Mouse (Mus musculus) forebrain, embryonic 10.5 days (tissue): ENCODE measurements around the gene Ppif. TPM values are rescaled to one million over a fixed set of nuclear protein-coding genes. Genes with fewer than 3 reads are reported as not detected.

ENCODE experiments used
- DNase-seq: peaks from one replicate; pipeline ENCODE4 v3.0.0-alpha.2; 2017; ENCODE audit warnings: low spot score; ENCODE audit errors: extremely low spot score
- H3K27ac ChIP-seq: fragments of 300-500 bp; sonication (generic); 2 replicates; pipeline ENCODE4 v1.5.1; 2016; ENCODE audit warnings: mild to moderate bottlenecking
- H3K27me3 ChIP-seq: fragments of 300-500 bp; sonication (generic); 2 replicates; pipeline ENCODE4 v1.6.1; 2016; ENCODE audit warnings: mild to moderate bottlenecking; ENCODE audit not compliant: poor library complexity, severe bottlenecking
- H3K36me3 ChIP-seq: fragments of 300-500 bp; sonication (generic); replicated peaks from 2 replicates; pipeline ENCODE4 v1.6.1; 2016; ENCODE audit warnings: mild to moderate bottlenecking, moderate library complexity
- H3K4me1 ChIP-seq: fragments of 300-500 bp; sonication (generic); 2 replicates; pipeline ENCODE4 v1.6.1; 2016
- H3K4me3 ChIP-seq: fragments of 300-500 bp; sonication (generic); 2 replicates; pipeline ENCODE4 v1.5.1; 2016; ENCODE audit warnings: mild to moderate bottlenecking, moderate library complexity
- H3K9me3 ChIP-seq: fragments of 300-500 bp; sonication (generic); 2 replicates; pipeline ENCODE4 v1.6.1; 2016; ENCODE audit warnings: mild to moderate bottlenecking, moderate library complexity
- WGBS: fragments of 180-500 bp; shearing (Covaris S2); methylation state at CpG from one replicate; pipeline ENCODE4 v1.1.7; 2016; 5-methylcytosine and 5-hydroxymethylcytosine counted together
- polyA plus RNA-seq: library from polyadenylated mRNA; unstranded; fragments of >200 nt; fragmentation: Nextera tagmentation; extraction: Ambion mirVana; gene quantifications from 2 replicates; pipeline ENCODE4 v1.2.1, GENCODE M21; 2016

Ppif gene
- 65.8 and 71.0 TPM in 2 replicates for polyA plus RNA-seq

GRCm38 (mm10) chr14:25693888-25694568, at the start of gene Ppif:
Gene Ppif, plus strand, starts transcription at chr14:25694154.
- H3K4me3 ChIP-seq, result peak within 1 kb of the TSS; percentile 69
- peak within 1 kb of the TSS; percentile 88 for H3K27ac ChIP-seq
- H3K9me3 ChIP-seq, result no peaks in the 10 kb centered on the region
- WGBS, result under 1% methylated on average over 70 of the region's 70 CpGs
- peak; percentile 97 for DNase-seq
- peaks cover 35% of the 10 kb centered on the region for H3K4me1 ChIP-seq
- H3K36me3 ChIP-seq, result peaks cover 36% of the 10 kb centered on the region
- 0 out of 2 replicates have a peak, but pooled peaks cover 3% of the 10 kb centered on the region for H3K27me3 ChIP-seq

- no peak for DNase-seq
- 93% methylated on average over 9 of the region's 9 CpGs for WGBS
- peaks cover 4% of the 10 kb centered on the region for H3K4me1 ChIP-seq
- peaks cover 99% of the 10 kb centered on the region for H3K36me3 ChIP-seq
- no peak overlapping the region for H3K4me3 ChIP-seq
- no peaks in the 10 kb centered on the region for H3K27me3 ChIP-seq
- no peak overlapping the region for H3K27ac ChIP-seq
- H3K9me3 ChIP-seq, result no peaks in the 10 kb centered on the region
Observed at GRCm38 (mm10) chr14:25645717-25646116, 48.2 kb upstream of the Ppif start.

GRCm38 (mm10) chr14:25646161-25646621, 47.8 kb upstream of the Ppif start:
- WGBS, result 65% methylated on average over 2 of the region's 2 CpGs
- Histone ChIP-seq H3K4me1 (no peaks in the 10 kb centered on the region), H3K4me3 (no peak overlapping the region), H3K9me3 (no peaks in the 10 kb centered on the region), H3K36me3 (peaks cover 99% of the 10 kb centered on the region), H3K27ac (no peak overlapping the region), H3K27me3 (no peaks in the 10 kb centered on the region)
- DNase-seq, result peak; percentile 61

- H3K4me3 ChIP-seq, result no peak overlapping the region
- H3K9me3 ChIP-seq, result no peaks in the 10 kb centered on the region
- H3K36me3 ChIP-seq, result peaks cover 100% of the 10 kb centered on the region
- DNase-seq, result no peak
- WGBS, result 94% methylated on average over 4 of the region's 4 CpGs
- no peaks in the 10 kb centered on the region for H3K4me1 ChIP-seq
- no peaks in the 10 kb centered on the region for H3K27me3 ChIP-seq
- no peak overlapping the region for H3K27ac ChIP-seq
Observed at GRCm38 (mm10) chr14:25651131-25651530, 42.8 kb upstream of the Ppif start.

- no peak overlapping the region for H3K27ac ChIP-seq
- no peaks in the 10 kb centered on the region for H3K9me3 ChIP-seq
- DNase-seq, result no peak
- H3K36me3 ChIP-seq, result peaks cover 100% of the 10 kb centered on the region
- 94% methylated on average over 9 of the region's 9 CpGs for WGBS
- no peaks in the 10 kb centered on the region for H3K27me3 ChIP-seq
- H3K4me1 ChIP-seq, result no peaks in the 10 kb centered on the region
- no peak overlapping the region for H3K4me3 ChIP-seq
Observed at GRCm38 (mm10) chr14:25651905-25652304, 42.0 kb upstream of the Ppif start.

- Histone ChIP-seq H3K4me3 (no peak overlapping the region), H3K9me3 (no peaks in the 10 kb centered on the region), H3K27ac (no peak overlapping the region), H3K27me3 (no peaks in the 10 kb centered on the region), H3K4me1 (no peaks in the 10 kb centered on the region), H3K36me3 (peaks cover 100% of the 10 kb centered on the region)
- WGBS, result 95% methylated on average over 14 of the region's 14 CpGs
- DNase-seq, result no peak
Observed at GRCm38 (mm10) chr14:25654401-25655197, 39.4 kb upstream of the Ppif start.

GRCm38 (mm10) chr14:25660661-25661060, 33.3 kb upstream of the Ppif start:
- H3K4me3 ChIP-seq, result no peak overlapping the region
- no peaks in the 10 kb centered on the region for H3K9me3 ChIP-seq
- H3K36me3 ChIP-seq, result peaks cover 100% of the 10 kb centered on the region
- no peaks in the 10 kb centered on the region for H3K4me1 ChIP-seq
- H3K27ac ChIP-seq, result no peak overlapping the region
- no peak for DNase-seq
- H3K27me3 ChIP-seq, result no peaks in the 10 kb centered on the region
- WGBS, result 75% methylated on average over 11 of the region's 11 CpGs

GRCm38 (mm10) chr14:25661185-25661920, 32.6 kb upstream of the Ppif start:
- no peaks in the 10 kb centered on the region for H3K4me1 ChIP-seq
- H3K4me3 ChIP-seq, result no peak overlapping the region
- peaks cover 100% of the 10 kb centered on the region for H3K36me3 ChIP-seq
- no peaks in the 10 kb centered on the region for H3K27me3 ChIP-seq
- 83% methylated on average over 17 of the region's 17 CpGs for WGBS
- no peak for DNase-seq
- no peaks in the 10 kb centered on the region for H3K9me3 ChIP-seq
- no peak overlapping the region for H3K27ac ChIP-seq

GRCm38 (mm10) chr14:25663649-25664309, 30.2 kb upstream of the Ppif start:
- H3K36me3 ChIP-seq, result peaks cover 88% of the 10 kb centered on the region
- H3K27ac ChIP-seq, result no peak overlapping the region

GRCm38 (mm10) chr14:25664310-25664695, 29.7 kb upstream of the Ppif start:
- WGBS, result 88% methylated on average over 7 of the region's 7 CpGs
- Histone ChIP-seq H3K27me3 (no peaks in the 10 kb centered on the region), H3K36me3 (peaks cover 86% of the 10 kb centered on the region), H3K4me3 (no peak overlapping the region), H3K27ac (no peak overlapping the region), H3K9me3 (no peaks in the 10 kb centered on the region), H3K4me1 (no peaks in the 10 kb centered on the region)
- no peak for DNase-seq

More at GRCm38 (mm10) chr14:25663649-25664309, 30.2 kb upstream of the Ppif start:
- Histone ChIP-seq H3K4me1 (no peaks in the 10 kb centered on the region), H3K9me3 (no peaks in the 10 kb centered on the region), H3K4me3 (no peak overlapping the region), H3K27me3 (no peaks in the 10 kb centered on the region)
- no peak for DNase-seq
- WGBS, result 90% methylated on average over 7 of the region's 7 CpGs

GRCm38 (mm10) chr14:25665314-25665970, 28.5 kb upstream of the Ppif start:
- 70% methylated on average over 19 of the region's 19 CpGs for whole genome bisulfite sequencing
- DNase-seq, result no peak
- H3K36me3 ChIP-seq, result peaks cover 74% of the 10 kb centered on the region
- H3K27ac ChIP-seq, result no peak overlapping the region
- H3K4me3 ChIP-seq, result no peak overlapping the region
- no peaks in the 10 kb centered on the region for H3K27me3 ChIP-seq
- H3K4me1 ChIP-seq, result no peaks in the 10 kb centered on the region
- H3K9me3 ChIP-seq, result no peaks in the 10 kb centered on the region
